10 mouse cellular contexts compared by ENCODE assay signal in the genomic region with DNA sequence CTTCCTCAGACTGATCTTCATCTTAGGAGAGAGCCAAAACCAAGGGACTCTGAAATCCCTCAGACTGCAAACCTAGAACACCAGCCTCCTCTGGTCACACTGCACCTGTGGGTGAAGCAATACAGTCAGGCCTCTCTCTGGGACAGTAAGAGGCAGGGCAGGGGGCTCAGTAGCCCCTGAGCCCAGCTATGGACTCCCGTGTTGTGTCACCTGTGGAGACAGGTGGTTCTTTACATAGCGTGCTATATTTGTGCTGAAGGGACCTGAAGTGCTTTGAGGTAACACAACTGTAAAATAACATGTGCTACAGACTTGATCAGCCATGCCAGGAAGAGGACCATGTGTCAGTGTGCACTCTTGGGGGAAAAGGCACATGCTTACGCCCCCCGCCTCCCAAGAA. TPM values are rescaled to one million over a fixed set of nuclear protein-coding genes. Genes with fewer than 3 reads are reported as not detected.
DNase-seq lines count a peak whose midpoint lies in the region; ATAC-seq and TF ChIP-seq lines count a peak whose summit lies in the region.
"Had no signal": no experiment of that assay in that cellular context is flagged by ENCODE, and none has a peak within 500 bp of the region (broad histone marks: within the 10 kb centered on the region; RNA-seq: fewer than 3 reads in every experiment).

No protein-coding gene starts in this region.

- H3K9ac ChIP-seq in kidney, embryonic 16.5 days (replicated peaks; ENCODE audit: low read length) = no peak overlapping the region
- H3K9ac ChIP-seq in kidney, embryonic 15.5 days = no peak overlapping the region
- H3K9ac ChIP-seq in stomach, embryonic 14.5 days (replicated peaks; ENCODE audit: low read depth, low read length) = no peak overlapping the region
- H3K9ac ChIP-seq in stomach, postnatal 0 days (ENCODE audit: low read length) = no peak overlapping the region
- H3K9ac ChIP-seq: midbrain, embryonic 12.5 days had no signal

- no peaks in the 10 kb centered on the region for H3K9me3 ChIP-seq in kidney, embryonic 16.5 days (ENCODE audit: low read length)
- H3K9me3 ChIP-seq in kidney, embryonic 15.5 days (replicated peaks) = no peaks in the 10 kb centered on the region
- no peaks in the 10 kb centered on the region for H3K9me3 ChIP-seq in stomach, embryonic 14.5 days (ENCODE audit: control insufficient read depth, low read depth, low read length)
- H3K9me3 ChIP-seq in stomach, postnatal 0 days (ENCODE audit: control insufficient read depth, low read length) = no peaks in the 10 kb centered on the region
- H3K9me3 ChIP-seq: midbrain, embryonic 12.5 days had no signal

- ATAC-seq in kidney, embryonic 16.5 days (ENCODE audit: low FRiP score, low TSS enrichment) = no peak; the same call in 1 of the 2 replicates
- ATAC-seq in kidney, embryonic 15.5 days (replicated peaks; ENCODE audit: low FRiP score) = no peak
- no peak for ATAC-seq in stomach, embryonic 14.5 days (ENCODE audit: insufficient number of reproducible peaks, insufficient read depth, low FRiP score, low read depth)
- no peak for ATAC-seq in stomach, postnatal 0 days (ENCODE audit: low FRiP score, low TSS enrichment)

- no peak for TF ChIP-seq EP300 in stomach, postnatal 0 days (optimal IDR thresholded peaks at IDR 0.05)

- H3K27me3 ChIP-seq in kidney, embryonic 16.5 days (ENCODE audit: insufficient read depth, low read length) = no peaks in the 10 kb centered on the region
- no peaks in the 10 kb centered on the region for H3K27me3 ChIP-seq in kidney, embryonic 15.5 days
- H3K27me3 ChIP-seq in stomach, embryonic 14.5 days (ENCODE audit: control insufficient read depth, insufficient read depth, low read length) = no peaks in the 10 kb centered on the region
- no peaks in the 10 kb centered on the region for H3K27me3 ChIP-seq in stomach, postnatal 0 days (ENCODE audit: control insufficient read depth, insufficient read depth, low read length)
- H3K27me3 ChIP-seq: midbrain, embryonic 12.5 days had no signal

- TF ChIP-seq CTCF in gastrocnemius, adult 2 months (IDR thresholded peaks at IDR 0.05) = no peak
- TF ChIP-seq CTCF in stomach, postnatal 0 days (IDR thresholded peaks at IDR 0.05; ENCODE audit: low read depth) = no peak

- intact Hi-C loops in gastrocnemius, adult 2 months (cut with DNase I) = no loop called here

- no peak overlapping the region for H3K4me2 ChIP-seq in kidney, embryonic 16.5 days (replicated peaks; ENCODE audit: low read depth, low read length)
- H3K4me2 ChIP-seq in kidney, embryonic 15.5 days = no peak overlapping the region
- no peak overlapping the region for H3K4me2 ChIP-seq in stomach, embryonic 14.5 days (replicated peaks; ENCODE audit: low read depth, low read length)
- H3K4me2 ChIP-seq in stomach, postnatal 0 days (replicated peaks; ENCODE audit: low read depth) = no peak overlapping the region
- H3K4me2 ChIP-seq: midbrain, embryonic 12.5 days had no signal

- DNase-seq in gastrocnemius, adult 2 months = no peak
- no peak for DNase-seq in gastrocnemius, postnatal 10 days
- DNase-seq in stomach, postnatal 0 days (ENCODE audit: low spot score) = no peak
- DNase-seq in embryo, embryonic 10 days (ENCODE audit: low spot score) = no peak
- DNase-seq in cerebellum, postnatal 25 days = no peak

- peaks cover 9% of the 10 kb centered on the region; the same call in 1 of the 2 replicates for H3K4me1 ChIP-seq in kidney, embryonic 16.5 days (ENCODE audit: insufficient read depth, low read length)
- peaks cover 10% of the 10 kb centered on the region for H3K4me1 ChIP-seq in kidney, embryonic 15.5 days
- peaks cover 4% of the 10 kb centered on the region; the same call in 1 of the 2 replicates for H3K4me1 ChIP-seq in stomach, embryonic 14.5 days (ENCODE audit: control insufficient read depth, insufficient read depth, low read length)
- no peaks in the 10 kb centered on the region for H3K4me1 ChIP-seq in stomach, postnatal 0 days (replicated peaks; ENCODE audit: control insufficient read depth, insufficient read depth)

- WGBS in kidney, embryonic 16.5 days = 92% methylated on average over 4 of the region's 4 CpGs
- WGBS in kidney, embryonic 15.5 days = 96% methylated on average over 4 of the region's 4 CpGs
- 92% methylated on average over 4 of the region's 4 CpGs for WGBS in stomach, embryonic 14.5 days
- 90% methylated on average over 4 of the region's 4 CpGs for WGBS in stomach, postnatal 0 days

- peak overlapping the region; percentile 54 for H3K4me3 ChIP-seq in gastrocnemius, adult 2 months
- no peak overlapping the region for H3K4me3 ChIP-seq in kidney, embryonic 16.5 days (ENCODE audit: low read length)
- no peak overlapping the region for H3K4me3 ChIP-seq in kidney, embryonic 15.5 days (replicated peaks)
- H3K4me3 ChIP-seq in stomach, embryonic 14.5 days (ENCODE audit: low read depth, low read length) = no peak overlapping the region
- no peak overlapping the region for H3K4me3 ChIP-seq in stomach, postnatal 0 days (ENCODE audit: low read depth, low read length)
- H3K4me3 ChIP-seq: midbrain, embryonic 12.5 days had no signal

- peaks cover 47% of the 10 kb centered on the region for H3K36me3 ChIP-seq in kidney, embryonic 16.5 days (ENCODE audit: insufficient read depth, low read length)
- peaks cover 96% of the 10 kb centered on the region for H3K36me3 ChIP-seq in kidney, embryonic 15.5 days
- H3K36me3 ChIP-seq in stomach, embryonic 14.5 days (ENCODE audit: control insufficient read depth, insufficient read depth, low read length) = peaks cover 78% of the 10 kb centered on the region
- H3K36me3 ChIP-seq in stomach, postnatal 0 days (ENCODE audit: control insufficient read depth, insufficient read depth, low read length) = peaks cover 29% of the 10 kb centered on the region

- H3K27ac ChIP-seq in gastrocnemius, adult 2 months = peak overlapping the region; percentile 81
- H3K27ac ChIP-seq in kidney, embryonic 16.5 days (ENCODE audit: low read length) = peak overlapping the region; percentile 3; the same call in 1 of the 2 replicates
- H3K27ac ChIP-seq in kidney, embryonic 15.5 days = no peak overlapping the region
- 0 out of 2 replicates have a peak overlapping the region, but pooled peaks have one; percentile 15 for H3K27ac ChIP-seq in stomach, embryonic 14.5 days (ENCODE audit: low read length)
- H3K27ac ChIP-seq in stomach, postnatal 0 days (replicated peaks) = no peak overlapping the region
- H3K27ac ChIP-seq: midbrain, embryonic 12.5 days had no signal

RNA-seq across cellular contexts. Expression of gene Tnnc1, which starts 12.6 kb away (rescaled TPM):
- total RNA-seq in gastrocnemius, adult 2 months (2021) = 1,000 to 10,000 TPM in 1 of 2 experiments, 100 to 1,000 TPM in 1; 386 to 1,185 TPM
- total RNA-seq in gastrocnemius, postnatal 10 days (2021) = 100 to 1,000 TPM; 197 to 292 TPM
- 10.2 and 10.6 TPM in 2 replicates for polyA plus RNA-seq in kidney, embryonic 16.5 days (2015; fragmentation: Nextera tagmentation; extraction: Ambion mirVana)
- polyA plus RNA-seq in kidney, embryonic 15.5 days (2015; fragmentation: Nextera tagmentation; extraction: Ambion mirVana) = 19.5 and 33.2 TPM in 2 replicates
- polyA plus RNA-seq in stomach, embryonic 14.5 days (2014; fragmentation: Nextera tagmentation; extraction: Ambion mirVana) = 1.3 and 3.2 TPM in 2 replicates
- 4.1 and 6.5 TPM in 2 replicates for polyA plus RNA-seq in stomach, postnatal 0 days (2015; fragmentation: Nextera tagmentation; extraction: Ambion mirVana)
- total RNA-seq: hematopoietic stem cell, adult 5-6 weeks had no signal

RNA-seq across cellular contexts. Expression of gene Nisch, which starts 21.2 kb away (rescaled TPM):
- total RNA-seq in gastrocnemius, adult 2 months (2021) = 10 to 100 TPM; 60.8 to 70.3 TPM
- 100 to 1,000 TPM; 133 to 183 TPM for total RNA-seq in gastrocnemius, postnatal 10 days (2021)
- 419 and 421 TPM in 2 replicates for polyA plus RNA-seq in kidney, embryonic 16.5 days (2015; fragmentation: Nextera tagmentation; extraction: Ambion mirVana)
- 351 and 428 TPM in 2 replicates for polyA plus RNA-seq in kidney, embryonic 15.5 days (2015; fragmentation: Nextera tagmentation; extraction: Ambion mirVana)
- 347 and 368 TPM in 2 replicates for polyA plus RNA-seq in stomach, embryonic 14.5 days (2014; fragmentation: Nextera tagmentation; extraction: Ambion mirVana)
- 87.7 and 106 TPM in 2 replicates for polyA plus RNA-seq in stomach, postnatal 0 days (2015; fragmentation: Nextera tagmentation; extraction: Ambion mirVana)

RNA-seq across cellular contexts. Expression of gene Sema3g, which starts 22.1 kb away (rescaled TPM):
- 1 to 10 TPM; 7.0 to 8.3 TPM for total RNA-seq in gastrocnemius, adult 2 months (2021)
- 1 to 10 TPM; 7.5 to 8.7 TPM for total RNA-seq in gastrocnemius, postnatal 10 days (2021)
- polyA plus RNA-seq in kidney, embryonic 16.5 days (2015; fragmentation: Nextera tagmentation; extraction: Ambion mirVana) = 5.3 and 5.4 TPM in 2 replicates
- 3.7 and 3.8 TPM in 2 replicates for polyA plus RNA-seq in kidney, embryonic 15.5 days (2015; fragmentation: Nextera tagmentation; extraction: Ambion mirVana)
- polyA plus RNA-seq in stomach, embryonic 14.5 days (2014; fragmentation: Nextera tagmentation; extraction: Ambion mirVana) = 0.34 and 0.43 TPM in 2 replicates
- 0.38 and 0.53 TPM in 2 replicates for polyA plus RNA-seq in stomach, postnatal 0 days (2015; fragmentation: Nextera tagmentation; extraction: Ambion mirVana)

RNA-seq across cellular contexts. Expression of gene Stab1, which starts 27.1 kb away (rescaled TPM):
- total RNA-seq in gastrocnemius, adult 2 months (2021) = 10 to 100 TPM; 14.0 to 16.5 TPM
- total RNA-seq in gastrocnemius, postnatal 10 days (2021) = 10 to 100 TPM; 45.3 to 54.3 TPM
- 35.2 and 39.8 TPM in 2 replicates for polyA plus RNA-seq in kidney, embryonic 16.5 days (2015; fragmentation: Nextera tagmentation; extraction: Ambion mirVana)
- 32.6 and 40.6 TPM in 2 replicates for polyA plus RNA-seq in kidney, embryonic 15.5 days (2015; fragmentation: Nextera tagmentation; extraction: Ambion mirVana)
- 48.3 and 54.4 TPM in 2 replicates for polyA plus RNA-seq in stomach, embryonic 14.5 days (2014; fragmentation: Nextera tagmentation; extraction: Ambion mirVana)
- polyA plus RNA-seq in stomach, postnatal 0 days (2015; fragmentation: Nextera tagmentation; extraction: Ambion mirVana) = 23.7 and 23.9 TPM in 2 replicates
- total RNA-seq: hematopoietic stem cell, adult 5-6 weeks had no signal

RNA-seq across cellular contexts. Expression of gene Phf7, which starts 55.6 kb away (rescaled TPM):
- 1 to 10 TPM; 7.3 to 8.9 TPM for total RNA-seq in gastrocnemius, adult 2 months (2021)
- total RNA-seq in gastrocnemius, postnatal 10 days (2021) = 1 to 10 TPM; 6.2 to 6.7 TPM
- 13.9 TPM in 2 replicates for polyA plus RNA-seq in kidney, embryonic 16.5 days (2015; fragmentation: Nextera tagmentation; extraction: Ambion mirVana)
- 12.6 and 13.3 TPM in 2 replicates for polyA plus RNA-seq in kidney, embryonic 15.5 days (2015; fragmentation: Nextera tagmentation; extraction: Ambion mirVana)
- 11.3 and 13.5 TPM in 2 replicates for polyA plus RNA-seq in stomach, embryonic 14.5 days (2014; fragmentation: Nextera tagmentation; extraction: Ambion mirVana)
- 9.5 and 10.1 TPM in 2 replicates for polyA plus RNA-seq in stomach, postnatal 0 days (2015; fragmentation: Nextera tagmentation; extraction: Ambion mirVana)

Comparison
In these comparisons a context has a peak if more than half of its experiments do, and no peak if none do; other contexts are left out.
1. H3K27ac ChIP-seq: peak in gastrocnemius, adult 2 months (single experiment), kidney, embryonic 16.5 days (single experiment) and stomach, embryonic 14.5 days (single experiment); none in kidney, embryonic 15.5 days (single experiment) and stomach, postnatal 0 days (single experiment).